Mouse (Mus musculus) cortical plate, adult 2 months (tissue): ENCODE data around the gene Copz2. TPM values are rescaled to one million over a fixed set of nuclear protein-coding genes. Genes with fewer than 3 reads are reported as not detected.

Source experiments
- H3K27ac ChIP-seq: fragments of 200-500 bp; 2 replicates; pipeline ENCODE4 v1.5.1; 2012; ENCODE audit warnings: low read length, control low read depth, inconsistent platforms; ENCODE audit not compliant: insufficient read depth
- H3K4me1 ChIP-seq: fragments of 200-500 bp; 2 replicates; pipeline ENCODE4 v1.6.1; 2011; ENCODE audit warnings: low read length; ENCODE audit not compliant: control insufficient read depth, insufficient read depth
- H3K4me3 ChIP-seq: fragments of 200-500 bp; 2 replicates; pipeline ENCODE4 v1.5.1; 2011; ENCODE audit warnings: mild to moderate bottlenecking, low read length, control low read depth; ENCODE audit not compliant: insufficient read depth
- CTCF ChIP-seq: fragments of 200-500 bp; IDR thresholded peaks from 2 replicates; pipeline ENCODE4 v1.5.1; 2011; ENCODE audit warnings: mild to moderate bottlenecking, control low read depth, low read length; ENCODE audit not compliant: insufficient read depth; ENCODE audit errors: extremely low read depth
- POLR2A ChIP-seq: fragments of 200-500 bp; IDR thresholded peaks from 2 replicates; pipeline ENCODE4 v1.6.1; 2011; ENCODE audit warnings: mild to moderate bottlenecking, low read length, control low read depth; ENCODE audit not compliant: insufficient read depth; ENCODE audit errors: extremely low read depth
- polyA plus RNA-seq: library from polyadenylated mRNA; depleted of rRNA; stranded (reverse); fragments of >200 nt; gene quantifications from 2 replicates; pipeline ENCODE4 v1.2.3, GENCODE M21; 2012

Gene Copz2
- polyA plus RNA-seq, 1 experiment, result 14.2 TPM

- no peak overlapping the region for H3K4me3 ChIP-seq
- peaks cover 4% of the 10 kb centered on the region for H3K4me1 ChIP-seq
- H3K27ac ChIP-seq, result no peak overlapping the region
- no peak for TF ChIP-seq CTCF
- no peak for TF ChIP-seq POLR2A
Measured at GRCm38 (mm10) chr11:96816979-96817378, 32.7 kb upstream of the Copz2 start.

- peaks cover 4% of the 10 kb centered on the region for H3K4me1 ChIP-seq
- no peak overlapping the region for H3K27ac ChIP-seq
- TF ChIP-seq POLR2A, result no peak
- TF ChIP-seq CTCF, result no peak
- no peak overlapping the region for H3K4me3 ChIP-seq
Measured at GRCm38 (mm10) chr11:96818128-96818710, 31.5 kb upstream of the Copz2 start.

GRCm38 (mm10) chr11:96821956-96822355, 27.7 kb upstream of the Copz2 start:
- H3K27ac ChIP-seq, result no peak overlapping the region
- TF ChIP-seq POLR2A (no peak), CTCF (no peak)
- H3K4me3 ChIP-seq, result peak overlapping the region; percentile 58; the same call in 1 of the 2 replicates

GRCm38 (mm10) chr11:96822675-96823470, 26.8 kb upstream of the Copz2 start:
- Histone ChIP-seq H3K4me3 (peak overlapping the region; percentile 58), H3K4me1 (peaks cover 12% of the 10 kb centered on the region), H3K27ac (peak overlapping the region; percentile 84)
- TF ChIP-seq POLR2A (peak; percentile 16; the same call in 1 of the 2 replicates), CTCF (no peak)

More at GRCm38 (mm10) chr11:96821956-96822355, 27.7 kb upstream of the Copz2 start:
- H3K4me1 ChIP-seq, result peaks cover 10% of the 10 kb centered on the region

- TF ChIP-seq CTCF (no peak), POLR2A (no peak)
- peak overlapping the region; percentile 84 for H3K27ac ChIP-seq
- peaks cover 10% of the 10 kb centered on the region for H3K4me1 ChIP-seq
- peak overlapping the region; percentile 58 for H3K4me3 ChIP-seq
Measured at GRCm38 (mm10) chr11:96823471-96823837, 26.2 kb upstream of the Copz2 start.

- Histone ChIP-seq H3K27ac (peak overlapping the region; percentile 98), H3K4me1 (peaks cover 9% of the 10 kb centered on the region), H3K4me3 (peak overlapping the region; percentile 58)
- TF ChIP-seq CTCF (no peak), POLR2A (peak; percentile 60)
Measured at GRCm38 (mm10) chr11:96823880-96824782, 25.5 kb upstream of the Copz2 start.

GRCm38 (mm10) chr11:96824783-96825495, 24.7 kb upstream of the Copz2 start:
- Histone ChIP-seq H3K4me1 (peaks cover 8% of the 10 kb centered on the region), H3K4me3 (peak overlapping the region; percentile 58; the same call in 1 of the 2 replicates), H3K27ac (peak overlapping the region; percentile 98)
- no peak for TF ChIP-seq CTCF
- TF ChIP-seq POLR2A, result no peak

GRCm38 (mm10) chr11:96826481-96826880, 23.2 kb upstream of the Copz2 start:
- no peak for TF ChIP-seq POLR2A
- no peak for TF ChIP-seq CTCF
- peaks cover 8% of the 10 kb centered on the region for H3K4me1 ChIP-seq
- H3K27ac ChIP-seq, result peak overlapping the region; percentile 12; the same call in 1 of the 2 replicates
- no peak overlapping the region; the same call in 1 of the 2 replicates for H3K4me3 ChIP-seq
